Mouse (Mus musculus) lung, postnatal 4 days (tissue): ENCODE data around the gene Insc.
A peak's percentile ranks its signal among the peaks of the same experiment; 100 is the strongest.
"Not testable (repeated sequence)": the region's sequence is repeated elsewhere in the genome, so short reads cannot be mapped to it uniquely, and the experiment has no call there.

Experiments used
- DNase-seq, 2 experiments: peaks; one replicate each; pipeline ENCODE4 v3.0.0; 2021

Insc gene

GRCm38 (mm10) chr7:114743022-114743780 lies at the start of gene Insc:
TSS of gene Insc (plus strand) at chr7:114743694.
- DNase-seq, result no peak

- DNase-seq, result no peak
Measured at GRCm38 (mm10) chr7:114700871-114701270, 42.6 kb upstream of the Insc start.

GRCm38 (mm10) chr7:114706716-114707115 lies 36.8 kb upstream of the Insc start:
- DNase-seq, result no peak

- no peak for DNase-seq
Measured at GRCm38 (mm10) chr7:114707398-114707797, 36.1 kb upstream of the Insc start.

GRCm38 (mm10) chr7:114710419-114710818 lies 33.1 kb upstream of the Insc start:
- no peak for DNase-seq

- DNase-seq, result no peak
Measured at GRCm38 (mm10) chr7:114712523-114712922, 31.0 kb upstream of the Insc start.

- no peak for DNase-seq
Measured at GRCm38 (mm10) chr7:114718300-114718699, 25.2 kb upstream of the Insc start, which contains the start of gene Calcb. TSS of gene Calcb (plus strand) at chr7:114718643.

GRCm38 (mm10) chr7:114719381-114720131 lies 23.9 kb upstream of the Insc start:
- DNase-seq, result peak in 1 of 2 experiments; percentile 34

GRCm38 (mm10) chr7:114729696-114730095 lies 13.8 kb upstream of the Insc start:
- not testable (repeated sequence) for DNase-seq

- no peak for DNase-seq
Measured at GRCm38 (mm10) chr7:114731175-114731574, 12.3 kb upstream of the Insc start.

GRCm38 (mm10) chr7:114731700-114732099 lies 11.8 kb upstream of the Insc start:
- DNase-seq, result not testable (repeated sequence)

- DNase-seq, result no peak
Measured at GRCm38 (mm10) chr7:114736256-114736655, 7.2 kb upstream of the Insc start.

- no peak for DNase-seq
Measured at GRCm38 (mm10) chr7:114738166-114738565, 5.3 kb upstream of the Insc start.

GRCm38 (mm10) chr7:114740360-114741165 lies 2.9 kb upstream of the Insc start:
- no peak for DNase-seq

GRCm38 (mm10) chr7:114744639-114745245 lies 1.2 kb downstream of the Insc start:
- no peak for DNase-seq

GRCm38 (mm10) chr7:114745481-114746271 lies 2.2 kb downstream of the Insc start:
- peak; percentile 9 to 36 for DNase-seq

GRCm38 (mm10) chr7:114747596-114747995 lies 4.1 kb downstream of the Insc start:
- no peak for DNase-seq

GRCm38 (mm10) chr7:114748239-114748638 lies 4.7 kb downstream of the Insc start:
- DNase-seq, result no peak

- no peak for DNase-seq
Measured at GRCm38 (mm10) chr7:114753471-114753870, 10.0 kb downstream of the Insc start.

- no peak for DNase-seq
Measured at GRCm38 (mm10) chr7:114754196-114754595, 10.7 kb downstream of the Insc start.

- DNase-seq, result no peak
Measured at GRCm38 (mm10) chr7:114754626-114755025, 11.1 kb downstream of the Insc start.

GRCm38 (mm10) chr7:114762660-114763059 lies 19.2 kb downstream of the Insc start:
- no peak for DNase-seq
